Mouse (Mus musculus): Measurements from ENCODE around the gene Zcchc24. TPM values are rescaled to one million over a fixed set of nuclear protein-coding genes. Genes with fewer than 3 reads are reported as not detected.

Zcchc24 gene
- polyA plus RNA-seq, 1 experiment, result 36.4 TPM

- TF ChIP-seq MYOD1 (IDR thresholded peaks at IDR 0.05; ENCODE audit: control insufficient read depth, insufficient read length, low read depth) (no peak), FOSL1 (IDR thresholded peaks at IDR 0.05; ENCODE audit: insufficient read depth, low read length, poor library complexity, severe bottlenecking) (no peak), CEBPB (IDR thresholded peaks at IDR 0.05; ENCODE audit: low read depth) (no peak), CTCF (IDR thresholded peaks at IDR 0.05; ENCODE audit: control insufficient read depth, insufficient read depth, insufficient read length) (no peak), MAX (IDR thresholded peaks at IDR 0.05) (no peak), MYOG (IDR thresholded peaks at IDR 0.05; ENCODE audit: control insufficient read depth, extremely low read depth, insufficient read length) (no peak), USF1 (IDR thresholded peaks at IDR 0.05; ENCODE audit: low read depth) (no peak)
- H3K4me3 ChIP-seq (ENCODE audit: insufficient read depth, poor library complexity, severe bottlenecking), result no peak overlapping the region
These were observed 5.3 kb upstream of the Zcchc24 start for GRCm38 (mm10) chr14:25774100-25774499.

DNA sequence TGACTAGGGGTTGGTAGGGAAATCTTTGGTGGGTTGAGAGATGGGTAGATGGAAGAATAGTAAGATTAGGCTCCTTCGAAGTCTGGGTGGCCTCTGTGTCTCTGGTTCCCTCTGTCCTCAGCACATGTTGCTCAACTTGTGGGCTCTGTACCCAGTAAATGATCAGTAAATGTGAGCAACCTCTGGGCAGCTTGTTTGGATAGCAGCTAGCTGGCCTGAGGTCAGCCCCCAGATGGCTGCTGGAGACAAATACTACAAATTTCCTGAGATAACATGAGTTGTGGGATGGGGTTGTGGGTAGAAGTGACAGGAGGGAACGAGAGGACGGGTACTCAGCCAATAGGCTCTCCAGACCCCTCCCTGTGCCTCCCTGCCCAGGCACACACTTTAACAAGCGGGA, 4.2 kb upstream of the Zcchc24 start:
- no peaks in the 10 kb centered on the region for H3K27me3 ChIP-seq (ENCODE audit: control insufficient read depth, insufficient read depth, insufficient read length)
- peaks cover 3% of the 10 kb centered on the region for H3K79me3 ChIP-seq (ENCODE audit: low read depth)
- TF ChIP-seq MYOG (IDR thresholded peaks at IDR 0.05; ENCODE audit: control insufficient read depth, extremely low read depth, insufficient read length) (no peak), CEBPB (IDR thresholded peaks at IDR 0.05; ENCODE audit: low read depth) (peak; percentile 71)
- H3ac ChIP-seq (ENCODE audit: control insufficient read depth, insufficient read length, low read depth), result no peak overlapping the region
- H3K36me3 ChIP-seq (ENCODE audit: control insufficient read depth, insufficient read depth), result no peaks in the 10 kb centered on the region
- H3K4me3 ChIP-seq (ENCODE audit: insufficient read depth, poor library complexity, severe bottlenecking), result no peak overlapping the region
- peaks cover 6% of the 10 kb centered on the region for H3K79me2 ChIP-seq (ENCODE audit: control insufficient read depth, insufficient read depth)

More at GRCm38 (mm10) chr14:25774100-25774499, 5.3 kb upstream of the Zcchc24 start:
- H3K79me3 ChIP-seq (ENCODE audit: low read depth), result no peaks in the 10 kb centered on the region
- H3K79me2 ChIP-seq (ENCODE audit: control insufficient read depth, insufficient read depth), result no peaks in the 10 kb centered on the region
- H3K36me3 ChIP-seq (ENCODE audit: control insufficient read depth, insufficient read depth), result no peaks in the 10 kb centered on the region
- H3K27me3 ChIP-seq (ENCODE audit: control insufficient read depth, insufficient read depth, insufficient read length), result no peaks in the 10 kb centered on the region
- H3ac ChIP-seq (ENCODE audit: control insufficient read depth, insufficient read length, low read depth), result no peak overlapping the region

- Histone ChIP-seq H3K36me3 (ENCODE audit: control insufficient read depth, insufficient read depth) (peaks cover 5% of the 10 kb centered on the region), H3K79me3 (ENCODE audit: low read depth) (peaks cover 34% of the 10 kb centered on the region), H3K4me3 (ENCODE audit: insufficient read depth, poor library complexity, severe bottlenecking) (no peak overlapping the region), H3ac (ENCODE audit: control insufficient read depth, insufficient read length, low read depth) (no peak overlapping the region), H3K79me2 (ENCODE audit: control insufficient read depth, insufficient read depth) (peaks cover 39% of the 10 kb centered on the region), H3K27me3 (ENCODE audit: control insufficient read depth, insufficient read depth, insufficient read length) (no peaks in the 10 kb centered on the region)
- no peak for TF ChIP-seq CEBPB (IDR thresholded peaks at IDR 0.05; ENCODE audit: low read depth)
- no peak for TF ChIP-seq MYOD1 (IDR thresholded peaks at IDR 0.05; ENCODE audit: control insufficient read depth, insufficient read length, low read depth)
- TF ChIP-seq USF1 (IDR thresholded peaks at IDR 0.05; ENCODE audit: low read depth), result no peak
- TF ChIP-seq FOSL1 (IDR thresholded peaks at IDR 0.05; ENCODE audit: insufficient read depth, low read length, poor library complexity, severe bottlenecking), result no peak
- no peak for TF ChIP-seq MYOG (IDR thresholded peaks at IDR 0.05; ENCODE audit: control insufficient read depth, extremely low read depth, insufficient read length)
- no peak for TF ChIP-seq MAX (IDR thresholded peaks at IDR 0.05)
- no peak for TF ChIP-seq CTCF (IDR thresholded peaks at IDR 0.05; ENCODE audit: control insufficient read depth, insufficient read depth, insufficient read length)
These were observed 927 bp upstream of the Zcchc24 start for GRCm38 (mm10) chr14:25769626-25770306.

DNA sequence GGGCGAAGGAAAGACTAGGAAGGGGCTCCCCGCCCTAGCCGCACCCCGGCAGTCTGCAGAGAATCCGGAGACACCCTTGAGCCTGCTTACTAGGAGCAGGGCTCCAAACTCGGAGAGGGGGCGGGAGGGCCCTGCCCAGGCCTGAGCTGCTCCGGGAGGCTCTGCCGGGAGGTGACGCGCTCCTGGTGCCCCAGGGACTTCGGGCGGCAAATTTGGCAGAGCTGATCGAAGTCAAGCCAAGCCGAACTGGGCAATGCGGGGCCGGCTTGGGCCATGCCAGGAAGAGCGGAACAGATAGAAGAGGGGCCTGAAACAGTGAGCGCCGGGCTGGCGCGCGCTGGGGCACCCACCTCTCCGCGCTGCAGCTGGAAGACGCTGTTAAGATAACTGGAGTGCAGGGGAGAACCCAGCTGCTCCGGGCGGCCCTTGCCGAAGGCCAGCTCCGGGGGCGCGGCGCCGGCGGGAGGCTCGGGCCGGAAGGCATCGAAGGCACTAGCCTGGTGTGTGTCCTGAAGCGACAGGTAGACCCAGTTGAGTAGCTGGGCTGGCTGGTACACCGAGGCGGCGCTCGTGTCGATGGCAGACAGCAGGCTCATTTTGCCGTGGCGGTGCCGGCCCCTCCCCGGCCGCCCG, 462 bp downstream of the Zcchc24 start:
- Histone ChIP-seq H3K27me3 (ENCODE audit: control insufficient read depth, insufficient read depth, insufficient read length) (no peaks in the 10 kb centered on the region), H3K79me3 (ENCODE audit: low read depth) (peaks cover 45% of the 10 kb centered on the region), H3ac (ENCODE audit: control insufficient read depth, insufficient read length, low read depth) (peak overlapping the region; percentile 89), H3K36me3 (ENCODE audit: control insufficient read depth, insufficient read depth) (peaks cover 17% of the 10 kb centered on the region), H3K4me3 (ENCODE audit: insufficient read depth, poor library complexity, severe bottlenecking) (peak overlapping the region; percentile 89), H3K79me2 (ENCODE audit: control insufficient read depth, insufficient read depth) (peaks cover 53% of the 10 kb centered on the region)
- TF ChIP-seq CTCF (IDR thresholded peaks at IDR 0.05; ENCODE audit: control insufficient read depth, insufficient read depth, insufficient read length), result no peak
- no peak for TF ChIP-seq FOSL1 (IDR thresholded peaks at IDR 0.05; ENCODE audit: insufficient read depth, low read length, poor library complexity, severe bottlenecking)
- TF ChIP-seq USF1 (IDR thresholded peaks at IDR 0.05; ENCODE audit: low read depth), result no peak
- no peak for TF ChIP-seq MYOG (IDR thresholded peaks at IDR 0.05; ENCODE audit: control insufficient read depth, extremely low read depth, insufficient read length)
- no peak for TF ChIP-seq MAX (IDR thresholded peaks at IDR 0.05)
- no peak for TF ChIP-seq MYOD1 (IDR thresholded peaks at IDR 0.05; ENCODE audit: control insufficient read depth, insufficient read length, low read depth)
- no peak for TF ChIP-seq CEBPB (IDR thresholded peaks at IDR 0.05; ENCODE audit: low read depth)

GRCm38 (mm10) chr14:25767725-25768203, 1.1 kb downstream of the Zcchc24 start:
- Histone ChIP-seq H3K36me3 (ENCODE audit: control insufficient read depth, insufficient read depth) (peaks cover 21% of the 10 kb centered on the region), H3K4me3 (ENCODE audit: insufficient read depth, poor library complexity, severe bottlenecking) (peak overlapping the region; percentile 89), H3K27me3 (ENCODE audit: control insufficient read depth, insufficient read depth, insufficient read length) (no peaks in the 10 kb centered on the region), H3K79me2 (ENCODE audit: control insufficient read depth, insufficient read depth) (peaks cover 59% of the 10 kb centered on the region), H3ac (ENCODE audit: control insufficient read depth, insufficient read length, low read depth) (peak overlapping the region; percentile 89), H3K79me3 (ENCODE audit: low read depth) (peaks cover 49% of the 10 kb centered on the region)
- TF ChIP-seq CEBPB (IDR thresholded peaks at IDR 0.05; ENCODE audit: low read depth), result no peak
- no peak for TF ChIP-seq FOSL1 (IDR thresholded peaks at IDR 0.05; ENCODE audit: insufficient read depth, low read length, poor library complexity, severe bottlenecking)
- no peak for TF ChIP-seq CTCF (IDR thresholded peaks at IDR 0.05; ENCODE audit: control insufficient read depth, insufficient read depth, insufficient read length)
- TF ChIP-seq MYOD1 (IDR thresholded peaks at IDR 0.05; ENCODE audit: control insufficient read depth, insufficient read length, low read depth), result no peak
- no peak for TF ChIP-seq MAX (IDR thresholded peaks at IDR 0.05)
- no peak for TF ChIP-seq MYOG (IDR thresholded peaks at IDR 0.05; ENCODE audit: control insufficient read depth, extremely low read depth, insufficient read length)
- no peak for TF ChIP-seq USF1 (IDR thresholded peaks at IDR 0.05; ENCODE audit: low read depth)

All from C2C12 (cell line).